Mouse (Mus musculus) spleen, adult 10 weeks (tissue): ENCODE measurements around the gene Mccc2. TPM values are rescaled to one million over a fixed set of nuclear protein-coding genes. Genes with fewer than 3 reads are reported as not detected.

Experiments used
- polyA plus RNA-seq: library from polyadenylated mRNA; stranded (reverse); fragments of 350-450 nt; fragmentation: Illumina TruSeq; extraction: RNeasy Lipid Tissue Mini Kit (QIAGEN cat#74804); gene quantifications from one replicate; pipeline ENCODE4 v1.2.3, GENCODE M21; 2015; ENCODE audit warnings: low replicate concordance; ENCODE audit not compliant: insufficient read depth

Mccc2 gene
- 18.3 TPM for polyA plus RNA-seq

DNA sequence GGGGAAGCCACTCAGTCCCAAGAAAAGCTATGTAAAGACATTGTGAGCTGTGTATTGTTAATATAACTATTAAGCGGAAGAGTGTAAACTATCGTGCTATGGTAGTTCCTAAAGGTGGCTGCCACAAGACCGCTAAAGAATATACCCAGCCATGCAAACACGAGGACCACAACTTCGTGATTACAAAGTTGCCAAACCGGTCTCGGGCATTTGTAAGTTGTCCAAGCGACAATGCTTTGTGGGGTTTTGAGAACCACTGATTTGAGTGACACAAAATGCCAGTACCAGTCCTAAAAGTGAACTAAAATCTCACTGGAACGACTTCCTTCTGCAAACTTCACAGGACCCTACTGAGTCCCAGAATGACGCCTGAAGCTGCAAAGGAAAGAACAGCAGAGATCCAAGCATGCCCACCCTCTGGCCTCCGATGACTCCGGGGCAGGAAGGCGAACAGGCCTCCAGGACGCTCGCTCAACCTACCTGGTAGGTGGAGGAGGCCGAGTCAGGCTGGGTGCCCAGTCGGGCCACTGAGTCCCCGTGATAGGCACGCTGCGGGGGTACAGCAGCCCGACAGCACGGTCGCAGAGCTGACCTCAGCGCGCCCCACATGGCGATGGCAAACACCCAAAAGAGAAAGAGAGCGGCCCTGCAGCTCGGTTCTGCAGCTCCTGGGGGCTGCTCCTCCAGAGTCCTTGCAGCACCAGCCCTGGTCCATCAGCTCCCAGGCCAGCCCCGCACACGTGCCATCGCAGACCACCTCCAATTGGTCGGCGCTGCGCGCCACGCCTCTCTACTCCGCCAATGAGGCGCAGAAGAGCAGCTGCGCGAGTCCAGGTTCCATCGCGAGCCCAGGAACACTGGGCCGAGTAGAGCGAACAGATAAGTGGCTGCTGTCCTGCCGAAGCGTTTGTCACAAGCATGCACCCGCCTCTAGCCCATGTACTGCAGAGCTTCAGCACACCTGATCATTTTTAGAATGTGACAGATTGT lies at the start of gene Mccc2:
Gene Mccc2 (minus strand): TSS at position 734 of the 990 bp plus-strand sequence.

DNA sequence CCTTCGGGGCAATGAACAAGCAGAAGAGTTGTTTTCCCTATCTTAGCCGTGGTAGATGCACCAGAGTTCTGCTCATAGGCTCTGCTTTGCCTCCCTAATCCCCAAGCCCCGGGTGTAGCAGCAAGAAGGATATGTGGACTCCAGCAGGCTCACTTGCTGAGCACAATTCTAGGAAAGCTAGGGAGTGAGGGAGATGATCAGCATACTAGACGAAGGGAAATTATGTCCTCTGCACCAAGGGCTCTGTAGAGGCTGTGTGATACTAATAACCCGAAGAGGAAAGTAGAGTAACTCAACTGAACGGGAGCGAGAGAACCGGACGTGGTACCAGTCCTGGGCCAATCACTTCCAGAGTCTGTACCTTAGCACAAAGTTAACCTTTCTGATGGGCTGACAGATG lies 114.5 kb downstream of the Mccc2 start, which contains the start of gene Cartpt:
Gene Cartpt (minus strand): TSS at position 127 of the 400 bp plus-strand sequence.

Other genes starting within 250 kb of the Mccc2 start
- not detected for gene Cartpt, start 114.5 kb downstream of the Mccc2 start, polyA plus RNA-seq
- gene Bdp1, start 88.4 kb upstream of the Mccc2 start, polyA plus RNA-seq: 44.7 TPM
- 7.6 TPM for gene Serf1, start 92.4 kb upstream of the Mccc2 start, polyA plus RNA-seq
- 43.8 TPM for gene Smn1, start 109.2 kb upstream of the Mccc2 start, polyA plus RNA-seq
- gene Naip2, start 186.5 kb upstream of the Mccc2 start, polyA plus RNA-seq: 18.7 TPM
- gene Naip5, start 230.7 kb upstream of the Mccc2 start, polyA plus RNA-seq: 22.0 TPM